Mouse (Mus musculus): ENCODE measurements around the gene Rbmx.

GRCm38 (mm10) chrX:57336958-57337357 lies 55.9 kb downstream of the Rbmx start:
- no peak for TF ChIP-seq EP300 (IDR thresholded peaks at IDR 0.05; ENCODE audit: insufficient read depth, low read depth, low read length)
- TF ChIP-seq CTCF (IDR thresholded peaks at IDR 0.05; ENCODE audit: low read depth, low read length) = no peak
- no peak for TF ChIP-seq POLR2A (IDR thresholded peaks at IDR 0.05; ENCODE audit: insufficient read depth, low read length)
